Mouse (Mus musculus) liver, embryonic 14.5 days (tissue): ENCODE results near the gene Mei4.

Experiments
- CTCF ChIP-seq: IDR thresholded peaks from 2 replicates; pipeline ENCODE4 v1.5.1; 2016; ENCODE audit warnings: antibody characterized with exemption, low read depth, control low read depth
- EP300 ChIP-seq: IDR thresholded peaks from 2 replicates; pipeline ENCODE4 v1.6.1; 2016; ENCODE audit warnings: antibody characterized with exemption, low read depth

DNA sequence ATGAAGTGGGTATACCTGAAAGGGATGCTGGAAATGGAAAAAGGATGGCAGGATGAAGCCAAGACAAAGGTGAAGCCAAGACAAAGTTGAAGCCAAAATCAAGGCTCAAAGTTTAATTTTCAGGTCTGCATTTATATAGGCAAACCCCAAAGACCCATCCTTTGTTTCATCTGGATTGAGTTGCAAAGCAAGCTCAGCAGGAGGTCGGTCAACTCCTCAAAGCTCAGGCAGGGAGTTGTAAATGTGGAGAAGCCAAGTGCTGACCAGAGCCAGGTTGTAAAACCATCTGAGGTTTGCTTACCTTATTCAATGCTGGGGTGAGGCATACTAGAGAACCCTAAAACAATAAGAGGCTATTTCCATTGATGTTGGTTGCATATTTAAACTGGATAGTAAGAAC is 4.6 kb upstream of the Mei4 start:
- TF ChIP-seq CTCF (no peak), EP300 (no peak)
